Mouse (Mus musculus) spleen, adult 2 months (tissue): ENCODE results near the gene Zscan20. TPM values are rescaled to one million over a fixed set of nuclear protein-coding genes. Genes with fewer than 3 reads are reported as not detected.
"Not testable (repeated sequence)": the region's sequence is repeated elsewhere in the genome, so short reads cannot be mapped to it uniquely, and the experiment has no call there.

Experiments
- DNase-seq, 2 experiments: peaks; one replicate each; pipeline versions ENCODE4 v3.0.0 to v3.0.0-alpha.2; 2012 to 2021; ENCODE audit warnings: low spot score in 2 of 2, low read depth in 1 of 2
- H3K27ac ChIP-seq: fragments of 200-500 bp; 2 replicates; pipeline ENCODE4 v1.5.1; 2012; ENCODE audit warnings: low read length, inconsistent platforms; ENCODE audit not compliant: insufficient read depth
- H3K27me3 ChIP-seq: fragments of 200-500 bp; 2 replicates; pipeline ENCODE4 v1.6.1; 2012; ENCODE audit warnings: mild to moderate bottlenecking, moderate library complexity, low read length, inconsistent platforms; ENCODE audit not compliant: control insufficient read depth, insufficient read depth
- H3K36me3 ChIP-seq: fragments of 200-500 bp; 2 replicates; pipeline ENCODE4 v1.6.1; 2012; ENCODE audit warnings: mild to moderate bottlenecking, low read length, inconsistent platforms; ENCODE audit not compliant: control insufficient read depth, insufficient read depth
- H3K4me1 ChIP-seq: fragments of 200-500 bp; 2 replicates; pipeline ENCODE4 v1.6.1; 2011; ENCODE audit warnings: inconsistent platforms; ENCODE audit not compliant: control insufficient read depth, insufficient read depth, insufficient read length
- H3K4me3 ChIP-seq: fragments of 200-500 bp; 2 replicates; pipeline ENCODE4 v1.5.1; 2011; ENCODE audit warnings: mild to moderate bottlenecking, inconsistent platforms; ENCODE audit not compliant: insufficient read depth, insufficient read length; ENCODE audit errors: extremely low read depth
- CTCF ChIP-seq: fragments of 200-500 bp; IDR thresholded peaks from 2 replicates; pipeline ENCODE4 v1.5.1; 2011; ENCODE audit warnings: mild to moderate bottlenecking, inconsistent platforms; ENCODE audit not compliant: insufficient read depth, insufficient read length, insufficient replicate concordance; ENCODE audit errors: extremely low read depth
- POLR2A ChIP-seq: fragments of 200-500 bp; IDR thresholded peaks from 2 replicates; pipeline ENCODE4 v1.6.1; 2011; ENCODE audit warnings: low read depth, low read length, inconsistent platforms
- WGBS: fragments of 180-500 bp; shearing (Covaris S2); methylation state at CpG from one replicate; pipeline ENCODE4 v1.1.7; 2018; 5-methylcytosine and 5-hydroxymethylcytosine counted together
- polyA plus RNA-seq: library from polyadenylated mRNA; depleted of rRNA; stranded (reverse); fragments of >200 nt; gene quantifications from 2 replicates; pipeline ENCODE4 v1.2.3, GENCODE M21; 2012

Zscan20 gene
- polyA plus RNA-seq, 1 experiment, result 4.6 TPM

DNA sequence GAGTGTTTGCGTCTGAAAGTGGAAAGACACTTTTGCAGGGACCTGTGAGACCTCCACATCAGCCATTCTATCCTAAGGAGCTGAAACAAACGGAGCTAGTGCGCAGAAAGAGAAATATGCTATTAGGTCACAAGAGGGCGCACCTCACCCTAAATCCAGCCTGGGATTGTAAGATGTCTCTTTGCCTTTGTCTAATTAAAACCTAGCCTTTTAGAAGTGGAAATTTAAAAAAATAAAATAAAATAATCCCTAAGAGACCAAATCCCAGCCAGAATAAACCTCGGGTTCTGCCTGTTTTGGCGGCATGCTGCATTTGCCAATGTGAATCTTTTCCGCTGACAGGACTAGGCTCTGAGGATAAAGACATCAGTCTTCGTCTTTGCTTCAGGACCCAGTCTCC lies 3.4 kb upstream of the Zscan20 start:
- 26% methylated on average over 8 of the region's 8 CpGs for WGBS
- Histone ChIP-seq H3K27me3 (no peaks in the 10 kb centered on the region), H3K4me1 (peaks cover 25% of the 10 kb centered on the region), H3K4me3 (no peak overlapping the region), H3K27ac (no peak overlapping the region), H3K36me3 (no peaks in the 10 kb centered on the region)
- DNase-seq, result peak in 1 of 2 experiments; percentile 32
- no peak for TF ChIP-seq POLR2A
- peak; percentile 48; the same call in 1 of the 2 replicates for TF ChIP-seq CTCF

DNA sequence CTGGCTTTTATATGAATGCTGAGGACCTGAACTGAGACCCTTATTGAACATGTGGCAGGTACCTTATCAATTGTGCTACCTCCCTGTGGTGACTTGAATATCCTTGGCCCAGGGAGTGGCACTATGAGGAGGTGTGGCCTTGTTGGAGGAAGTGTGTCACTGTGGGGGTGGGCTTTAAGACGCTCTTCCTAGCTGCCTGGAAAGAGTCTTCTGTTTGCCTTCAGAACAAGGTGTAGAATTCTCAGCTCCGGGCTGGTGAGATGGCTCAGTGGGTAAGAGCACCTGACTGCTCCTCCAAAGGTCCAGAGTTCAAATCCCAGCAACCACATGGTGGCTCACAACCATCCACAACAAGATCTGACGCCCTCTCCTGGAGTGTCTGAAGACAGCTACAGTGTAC lies 1.8 kb upstream of the Zscan20 start:
- H3K27me3 ChIP-seq, H3K4me3 ChIP-seq, H3K27ac ChIP-seq, H3K36me3 ChIP-seq, DNase-seq: not testable (repeated sequence)
- peaks cover 15% of the 10 kb centered on the region for H3K4me1 ChIP-seq
- 72% methylated on average over 3 of the region's 3 CpGs for WGBS

DNA sequence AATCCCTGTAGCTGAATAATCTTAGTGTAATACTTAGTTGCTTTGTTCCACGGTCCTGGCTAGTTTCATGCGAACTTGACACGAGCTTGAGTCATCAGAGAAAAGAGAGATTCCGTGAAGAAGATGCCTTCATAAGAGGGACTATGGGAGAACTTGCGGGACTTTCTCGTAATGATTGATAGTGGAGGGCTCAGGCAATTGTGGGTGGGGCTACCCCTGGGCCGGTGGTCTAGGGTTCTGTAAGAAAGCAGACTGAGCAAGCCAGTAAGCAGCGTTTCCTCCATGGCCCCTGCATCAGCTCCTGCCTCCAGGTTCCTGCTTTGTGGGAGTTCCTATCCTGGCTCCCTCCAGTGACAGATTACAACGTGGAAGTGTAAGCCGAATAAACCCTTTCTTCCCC lies 808 bp upstream of the Zscan20 start:
- DNase-seq, result no peak
- H3K27me3 ChIP-seq, result no peaks in the 10 kb centered on the region
- no peaks in the 10 kb centered on the region for H3K36me3 ChIP-seq
- peaks cover 6% of the 10 kb centered on the region for H3K4me1 ChIP-seq
- WGBS, result 49% methylated on average over 10 of the region's 10 CpGs
- no peak overlapping the region for H3K27ac ChIP-seq
- TF ChIP-seq CTCF (no peak), POLR2A (no peak)
- H3K4me3 ChIP-seq, result no peak overlapping the region

DNA sequence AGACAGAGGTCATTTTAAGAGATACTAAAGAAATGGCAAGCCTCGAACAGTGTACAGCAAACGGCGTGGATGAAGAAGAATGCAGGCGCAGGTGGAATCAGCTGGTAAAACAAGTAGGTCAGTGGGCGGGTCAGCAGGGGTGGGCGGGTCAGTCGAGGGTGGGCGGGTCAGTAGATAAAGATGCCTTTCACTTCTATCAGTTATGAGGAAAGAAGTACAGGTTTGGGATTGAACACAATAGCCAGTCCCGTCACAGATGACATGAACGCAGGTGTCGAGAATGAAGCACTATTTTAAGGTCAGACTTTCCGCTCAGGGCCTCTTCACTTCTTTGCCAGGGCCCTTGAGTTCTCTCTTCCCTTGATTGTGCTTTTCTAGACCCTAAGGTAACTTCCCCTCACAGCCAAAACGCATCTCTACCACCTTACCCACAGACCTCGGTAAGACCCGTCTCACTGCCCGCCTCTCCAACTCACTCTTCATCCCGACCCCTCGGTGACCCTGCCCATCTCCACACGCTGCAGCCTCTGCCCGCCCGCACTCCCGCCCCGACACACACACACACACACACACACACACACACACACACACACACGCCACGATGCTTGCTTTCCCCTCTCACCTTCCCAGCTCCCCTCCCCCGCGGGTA lies 498 bp downstream of the Zscan20 start:
- TF ChIP-seq POLR2A (no peak), CTCF (no peak)
- Histone ChIP-seq H3K4me3 (peak overlapping the region; percentile 77), H3K4me1 (no peaks in the 10 kb centered on the region; the same call in 1 of the 2 replicates), H3K27me3 (no peaks in the 10 kb centered on the region), H3K27ac (peak overlapping the region; percentile 49), H3K36me3 (peaks cover under 1% of the 10 kb centered on the region)
- 11% methylated on average over 23 of the region's 27 CpGs for WGBS
- no peak for DNase-seq

DNA sequence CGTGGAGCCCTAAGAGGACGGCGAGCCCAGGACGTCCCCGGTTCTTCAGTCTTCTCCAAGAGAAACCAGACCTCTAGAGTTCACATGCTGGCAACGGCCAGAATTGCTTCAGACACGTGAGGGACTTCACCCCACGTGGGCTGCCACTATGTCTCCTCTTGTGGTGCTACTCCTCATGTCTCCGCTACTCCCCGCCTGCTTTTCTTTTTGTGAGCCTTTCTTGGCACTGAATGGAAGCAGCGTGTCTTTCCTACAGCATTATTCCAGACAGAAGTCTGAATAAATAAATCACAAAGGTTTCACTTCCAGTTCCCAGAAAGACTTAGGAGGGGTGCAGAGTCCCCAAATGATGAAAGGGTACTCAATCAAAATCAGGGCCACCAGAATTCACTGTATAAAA lies 2.2 kb downstream of the Zscan20 start:
- Histone ChIP-seq H3K27me3 (no peaks in the 10 kb centered on the region), H3K4me3 (no peak overlapping the region), H3K4me1 (no peaks in the 10 kb centered on the region; the same call in 1 of the 2 replicates), H3K36me3 (peaks cover 14% of the 10 kb centered on the region), H3K27ac (no peak overlapping the region)
- TF ChIP-seq POLR2A (no peak), CTCF (no peak)
- no peak for DNase-seq
- 94% methylated on average over 11 of the region's 11 CpGs for WGBS

DNA sequence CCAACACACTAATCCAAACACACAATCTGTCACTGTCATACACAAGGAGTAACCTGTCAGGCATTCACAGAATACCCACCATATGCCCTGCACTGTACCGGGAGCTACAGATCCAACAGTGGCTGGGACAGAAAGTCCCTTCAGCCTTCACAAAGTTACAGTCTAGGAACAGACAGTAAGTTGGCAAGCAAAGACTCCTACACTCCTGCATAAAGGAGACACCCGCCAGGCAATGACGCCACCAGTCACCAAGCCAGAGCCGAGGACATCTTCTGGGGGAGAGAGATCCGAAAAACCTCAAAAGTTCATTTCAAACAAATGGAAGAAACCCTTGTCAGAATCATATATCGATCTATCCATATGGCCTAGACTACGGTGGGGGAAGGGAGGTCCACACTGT lies 3.3 kb downstream of the Zscan20 start:
- no peak for DNase-seq
- WGBS, result 96% methylated on average over 7 of the region's 7 CpGs

DNA sequence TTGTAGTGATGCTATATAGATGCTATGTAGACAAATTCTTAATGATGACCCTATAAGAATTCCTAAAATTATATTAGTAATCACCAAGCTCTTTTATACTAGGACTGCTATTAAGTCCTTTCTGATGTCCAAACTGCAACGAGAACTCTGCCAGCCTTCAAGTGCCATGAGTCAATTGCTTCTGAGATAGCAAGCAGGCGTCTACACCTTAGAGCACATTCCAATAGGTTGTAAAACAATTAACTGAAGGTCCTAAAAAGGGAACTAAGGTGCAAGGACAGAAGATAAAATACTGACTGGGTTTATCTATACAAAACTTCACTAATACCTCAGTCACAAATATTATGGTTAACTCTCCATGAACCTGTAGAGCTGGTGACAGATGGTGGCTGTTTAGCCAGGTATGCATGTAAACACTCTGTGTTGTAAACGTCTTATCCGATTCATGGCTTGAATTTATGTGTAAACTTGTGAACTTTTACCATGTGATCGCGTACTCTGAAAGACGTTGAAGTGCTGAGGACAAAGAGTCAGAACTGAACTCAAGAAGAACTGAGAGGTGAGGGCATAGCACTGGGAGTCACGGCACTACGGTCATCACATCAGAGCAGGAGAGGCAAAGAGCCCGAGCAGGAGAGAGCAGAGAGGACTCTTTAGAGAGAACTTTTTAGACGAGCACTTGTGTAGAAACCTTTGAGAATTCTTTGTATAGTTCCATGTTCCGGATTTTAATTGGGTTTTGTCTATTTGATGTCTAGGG lies 11.9 kb downstream of the Zscan20 start:
- no peak for DNase-seq
- 90% methylated on average over 12 of the region's 12 CpGs for WGBS
- no peak for TF ChIP-seq CTCF
- TF ChIP-seq POLR2A, result no peak

More for the DNA sequence above, 3.3 kb downstream of the Zscan20 start:
- Histone ChIP-seq H3K4me3 (no peak overlapping the region), H3K27me3 (no peaks in the 10 kb centered on the region), H3K36me3 (peaks cover 16% of the 10 kb centered on the region), H3K4me1 (no peaks in the 10 kb centered on the region; the same call in 1 of the 2 replicates), H3K27ac (no peak overlapping the region)
- TF ChIP-seq CTCF (no peak), POLR2A (no peak)

More for the DNA sequence above, 11.9 kb downstream of the Zscan20 start:
- Histone ChIP-seq H3K36me3 (peaks cover 4% of the 10 kb centered on the region; the same call in 1 of the 2 replicates), H3K4me1 (peaks cover 15% of the 10 kb centered on the region; the same call in 1 of the 2 replicates), H3K4me3 (no peak overlapping the region), H3K27ac (no peak overlapping the region), H3K27me3 (no peaks in the 10 kb centered on the region)
